Mouse (Mus musculus) natural killer cell, adult 2 months (primary cell): ENCODE data around the gene Ifna9.
A peak's percentile ranks its signal among the peaks of the same experiment; 100 is the strongest.
"Not testable (repeated sequence)": the region's sequence is repeated elsewhere in the genome, so short reads cannot be mapped to it uniquely, and the experiment has no call there.

Source experiments
- DNase-seq, 2 experiments: peaks; one replicate each; pipeline ENCODE4 v3.0.0; 2022; ENCODE audit warnings: low spot score in 2 of 2

Gene Ifna9

GRCm38 (mm10) chr4:88592285-88592684 is at the start of gene Ifna9:
Ifna9 (minus strand) TSS chr4:88592385.
- no peak for DNase-seq

- DNase-seq, result peak; percentile 87 to 92
Measured at GRCm38 (mm10) chr4:88641077-88641831, 49.1 kb upstream of the Ifna9 start.

GRCm38 (mm10) chr4:88640704-88641076 is 48.5 kb upstream of the Ifna9 start:
- no peak for DNase-seq

GRCm38 (mm10) chr4:88634311-88634710 is 42.1 kb upstream of the Ifna9 start, which contains the start of gene C87499:
C87499 (minus strand) TSS chr4:88634411.
- no peak for DNase-seq

DNA sequence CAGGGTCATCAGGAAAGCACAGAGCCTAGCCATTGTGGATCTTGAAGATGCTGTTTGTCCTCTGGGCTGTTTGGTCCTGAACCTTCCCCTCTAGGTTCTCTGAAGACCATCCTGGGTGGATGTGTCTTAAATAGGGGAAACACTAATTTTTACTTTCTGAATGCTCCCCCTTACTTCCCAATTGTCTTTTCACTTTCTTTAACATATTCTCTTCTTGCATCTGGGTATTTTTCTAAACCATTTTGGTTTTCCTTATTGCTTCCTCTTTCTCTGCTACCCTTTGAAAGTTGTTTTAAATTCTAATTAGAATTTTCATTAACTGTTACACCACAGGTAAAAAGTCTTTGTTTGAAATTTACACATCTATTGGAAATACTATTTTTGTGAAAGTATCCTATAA is 11.1 kb upstream of the Ifna9 start, which contains the start of gene Ifna12:
Gene Ifna12, minus strand, starts transcription at position 101 of the 400 bp plus-strand sequence.
- no peak for DNase-seq

- no peak for DNase-seq
Measured at GRCm38 (mm10) chr4:88571698-88572097, 20.5 kb downstream of the Ifna9 start, which contains the start of gene Ifna14. Ifna14 (minus strand) TSS chr4:88571798.

- DNase-seq, result no peak
Measured at GRCm38 (mm10) chr4:88561791-88562190, 30.4 kb downstream of the Ifna9 start.

- DNase-seq, result not testable (repeated sequence)
Measured at GRCm38 (mm10) chr4:88558145-88558544, 34.0 kb downstream of the Ifna9 start, which contains the start of gene Ifna15. Ifna15 (minus strand) TSS chr4:88558245.

DNA sequence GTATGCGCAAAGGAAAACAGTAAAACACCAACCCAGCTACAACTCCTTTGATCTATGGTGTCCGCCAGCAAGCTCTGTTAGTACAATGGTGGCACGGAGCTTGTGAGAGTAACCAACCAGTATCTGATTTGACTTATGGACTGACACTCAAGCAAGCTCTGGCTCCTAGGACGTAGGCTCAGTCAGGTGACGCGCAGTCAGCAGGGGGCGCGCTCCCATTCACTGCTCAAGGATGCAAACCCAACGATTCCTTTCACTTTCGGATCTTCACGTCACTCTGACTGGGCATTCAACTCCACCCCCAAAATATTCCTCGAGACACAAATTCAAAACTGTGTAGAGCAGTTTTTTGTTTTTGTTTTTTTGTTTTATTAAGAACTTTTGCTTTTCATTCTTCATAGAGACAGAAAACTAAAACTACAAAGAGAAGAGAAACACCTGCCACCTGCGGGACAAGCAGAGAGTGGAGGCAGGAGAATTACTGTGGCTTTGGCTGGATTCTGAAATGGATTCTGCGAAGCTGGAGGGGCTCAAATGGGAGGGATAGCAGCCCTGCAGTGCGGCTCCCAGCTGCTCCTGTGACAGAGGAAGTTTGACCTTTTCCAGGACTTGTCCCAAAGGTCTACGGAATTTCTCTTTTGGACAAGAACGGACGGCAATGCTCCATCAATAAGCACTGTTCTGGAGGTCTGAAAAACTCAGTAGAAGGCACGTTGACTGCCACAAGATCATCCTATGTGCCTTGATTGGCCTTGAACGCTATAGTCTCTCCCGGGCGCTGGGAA is 41.8 kb downstream of the Ifna9 start:
- DNase-seq, result peak; percentile 75 to 80

DNA sequence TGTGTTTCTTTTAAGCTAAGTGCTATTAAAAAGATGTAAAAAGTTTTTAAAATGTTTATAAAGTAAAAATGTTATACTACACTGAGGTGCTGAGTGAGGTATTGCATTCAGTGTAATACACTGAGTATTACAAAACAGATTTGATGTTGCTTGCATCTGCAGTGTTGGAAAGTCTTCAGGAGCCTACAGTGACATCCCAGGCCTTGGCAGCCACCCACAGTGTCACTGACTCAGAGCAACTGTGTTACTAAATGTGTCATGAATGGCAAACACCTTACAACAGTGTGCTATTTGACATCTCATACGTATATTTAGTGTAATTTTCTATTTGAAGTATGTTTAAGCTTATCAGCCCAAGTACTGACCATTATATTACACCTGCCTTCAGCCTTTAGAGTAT is 44.2 kb downstream of the Ifna9 start:
- DNase-seq, result no peak

GRCm38 (mm10) chr4:88543649-88544234 is 48.4 kb downstream of the Ifna9 start:
- peak; percentile 10 to 11 for DNase-seq
